Mouse (Mus musculus) MEL (cell line): Measurements from ENCODE around the gene Kcnh3. TPM values are rescaled to one million over a fixed set of nuclear protein-coding genes. Genes with fewer than 3 reads are reported as not detected.

Source experiments
- DNase-seq: peaks from one replicate; pipeline ENCODE4 v3.0.0; 2011; ENCODE audit warnings: low read depth, low spot score
- H3K27ac ChIP-seq: 2 replicates; pipeline ENCODE4 v1.5.1; 2012; ENCODE audit warnings: low read depth, mild to moderate bottlenecking, control low read depth, low read length, moderate library complexity; ENCODE audit not compliant: control insufficient read depth
- H3K27me3 ChIP-seq, 2 experiments: fragments of 150-350 bp in 1 of 2; sonication (generic) in 1 of 2; 2 replicates each; pipeline ENCODE4 v1.6.1; 2012; ENCODE audit warnings: low read length in 2 of 2, mild to moderate bottlenecking in 2 of 2, improper control_type of control experiment in 1 of 2, moderate library complexity in 1 of 2; ENCODE audit not compliant: insufficient read depth in 2 of 2, control insufficient read depth in 1 of 2
- H3K36me3 ChIP-seq, 2 experiments: 2 replicates each; pipeline ENCODE4 v1.6.1; 2012 to 2014; ENCODE audit warnings: low read length in 2 of 2, improper control_type of control experiment in 1 of 2, inconsistent platforms in 1 of 2, mild to moderate bottlenecking in 1 of 2; ENCODE audit not compliant: insufficient read depth in 2 of 2, control insufficient read depth in 1 of 2
- H3K4me1 ChIP-seq, 2 experiments: fragments of 150-350 bp in 1 of 2; sonication (generic) in 1 of 2; 2 replicates each; pipeline ENCODE4 v1.6.1; 2012; ENCODE audit warnings: low read length in 2 of 2, improper control_type of control experiment in 1 of 2, mild to moderate bottlenecking in 1 of 2; ENCODE audit not compliant: insufficient read depth in 2 of 2, control insufficient read depth in 1 of 2
- H3K4me3 ChIP-seq, 2 experiments: fragments of 150-350 bp in 1 of 2; sonication (generic) in 1 of 2; 2 replicates each; pipeline ENCODE4 v1.5.1; 2012; ENCODE audit warnings: low read depth in 2 of 2, low read length in 2 of 2, mild to moderate bottlenecking in 2 of 2, moderate library complexity in 2 of 2, control low read depth in 1 of 2, improper control_type of control experiment in 1 of 2; ENCODE audit not compliant: control insufficient read depth in 1 of 2, insufficient read depth in 1 of 2
- H3K79me2 ChIP-seq: 2 replicates; pipeline ENCODE4 v1.6.1; 2012; ENCODE audit warnings: mild to moderate bottlenecking, low read length, moderate library complexity; ENCODE audit not compliant: control insufficient read depth, poor library complexity, insufficient read depth
- H3K9ac ChIP-seq: 2 replicates; pipeline ENCODE4 v1.6.1; 2012; ENCODE audit warnings: low read depth, mild to moderate bottlenecking, control low read depth, low read length, moderate library complexity; ENCODE audit not compliant: control insufficient read depth, poor library complexity, severe bottlenecking
- H3K9me3 ChIP-seq: fragments of 150-350 bp; sonication (generic); replicated peaks from 2 replicates; pipeline ENCODE4 v1.6.1; 2012; ENCODE audit warnings: mild to moderate bottlenecking, low read length, improper control_type of control experiment, moderate library complexity; ENCODE audit not compliant: insufficient read depth
- BHLHE40 ChIP-seq: IDR thresholded peaks from 2 replicates; pipeline ENCODE4 v1.6.1; 2012; ENCODE audit warnings: low read depth, mild to moderate bottlenecking, inconsistent platforms, low read length, improper control_type of control experiment, borderline replicate concordance
- CHD1 ChIP-seq: IDR thresholded peaks from 2 replicates; pipeline ENCODE4 v1.6.1; 2012; ENCODE audit warnings: low read depth, mild to moderate bottlenecking, inconsistent platforms, low read length, improper control_type of control experiment
- E2F4 ChIP-seq: IDR thresholded peaks from 2 replicates; pipeline ENCODE4 v1.6.1; 2011; ENCODE audit warnings: low read depth, low read length, improper control_type of control experiment, borderline replicate concordance
- ELF1 ChIP-seq: IDR thresholded peaks from 2 replicates; pipeline ENCODE4 v1.6.1; 2014; ENCODE audit warnings: low read depth, mild to moderate bottlenecking, inconsistent platforms, low read length, improper control_type of control experiment, moderate library complexity
- EP300 ChIP-seq, 2 experiments: IDR thresholded peaks; 2 replicates each; pipeline ENCODE4 v1.6.1; 2011; ENCODE audit warnings: improper control_type of control experiment in 2 of 2, low read length in 2 of 2, low read depth in 1 of 2, mild to moderate bottlenecking in 1 of 2
- MAZ ChIP-seq: IDR thresholded peaks from 2 replicates; pipeline ENCODE4 v1.6.1; 2012; ENCODE audit warnings: low read depth, mild to moderate bottlenecking, inconsistent platforms, low read length, improper control_type of control experiment
- MXI1 ChIP-seq: IDR thresholded peaks from 2 replicates; pipeline ENCODE4 v1.6.1; 2011; ENCODE audit warnings: mild to moderate bottlenecking, low read depth, low read length, improper control_type of control experiment
- NELFE ChIP-seq: IDR thresholded peaks from 2 replicates; pipeline ENCODE4 v1.6.1; 2011; ENCODE audit warnings: low read depth, low read length, improper control_type of control experiment
- NRF1 ChIP-seq: IDR thresholded peaks from 2 replicates; pipeline ENCODE4 v1.6.1; 2014; ENCODE audit warnings: low read depth, mild to moderate bottlenecking, inconsistent platforms, low read length, improper control_type of control experiment, moderate library complexity; ENCODE audit not compliant: poor library complexity, insufficient read depth, severe bottlenecking
- RAD21 ChIP-seq: IDR thresholded peaks from 2 replicates; pipeline ENCODE4 v1.6.1; 2011; ENCODE audit warnings: mild to moderate bottlenecking, low read depth, low read length, improper control_type of control experiment
- SIN3A ChIP-seq: IDR thresholded peaks from 2 replicates; pipeline ENCODE4 v1.6.1; 2012; ENCODE audit warnings: low read length, improper control_type of control experiment, inconsistent platforms
- TBP ChIP-seq: IDR thresholded peaks from 2 replicates; pipeline ENCODE4 v1.8.0; 2011; ENCODE audit warnings: low read depth, low read length, improper control_type of control experiment
- UBTF ChIP-seq: IDR thresholded peaks from 2 replicates; pipeline ENCODE4 v1.6.1; 2012; ENCODE audit warnings: low read depth, mild to moderate bottlenecking, inconsistent platforms, low read length, improper control_type of control experiment, moderate library complexity, borderline replicate concordance; ENCODE audit not compliant: insufficient read depth
- ZNF384 ChIP-seq: IDR thresholded peaks from 2 replicates; pipeline ENCODE4 v1.6.1; 2012; ENCODE audit warnings: low read depth, mild to moderate bottlenecking, inconsistent platforms, low read length, improper control_type of control experiment
- polyA plus RNA-seq, 2 experiments: library from polyadenylated mRNA; stranded (reverse) in 1 of 2; unstranded in 1 of 2; fragments of >175 nt in 1 of 2; fragments of >200 nt in 1 of 2; gene quantifications; 2 replicates each; pipeline versions ENCODE4 v1.2.1 to v1.2.4; 2012; ENCODE audit warnings: low replicate concordance in 2 of 2, low read depth in 1 of 2; ENCODE audit not compliant: insufficient read length in 2 of 2, insufficient read depth in 1 of 2, missing spikeins in 1 of 2
- total RNA-seq: library from RNA; depleted of rRNA; stranded (reverse); fragments of 300-350 nt; gene quantifications from 2 replicates; pipeline ENCODE4 v1.2.3, GENCODE M21; 2012

The Kcnh3 gene
- total and polyA plus RNA-seq, 3 experiments, result 0.15 to 1.3 TPM; not detected in 1

DNA sequence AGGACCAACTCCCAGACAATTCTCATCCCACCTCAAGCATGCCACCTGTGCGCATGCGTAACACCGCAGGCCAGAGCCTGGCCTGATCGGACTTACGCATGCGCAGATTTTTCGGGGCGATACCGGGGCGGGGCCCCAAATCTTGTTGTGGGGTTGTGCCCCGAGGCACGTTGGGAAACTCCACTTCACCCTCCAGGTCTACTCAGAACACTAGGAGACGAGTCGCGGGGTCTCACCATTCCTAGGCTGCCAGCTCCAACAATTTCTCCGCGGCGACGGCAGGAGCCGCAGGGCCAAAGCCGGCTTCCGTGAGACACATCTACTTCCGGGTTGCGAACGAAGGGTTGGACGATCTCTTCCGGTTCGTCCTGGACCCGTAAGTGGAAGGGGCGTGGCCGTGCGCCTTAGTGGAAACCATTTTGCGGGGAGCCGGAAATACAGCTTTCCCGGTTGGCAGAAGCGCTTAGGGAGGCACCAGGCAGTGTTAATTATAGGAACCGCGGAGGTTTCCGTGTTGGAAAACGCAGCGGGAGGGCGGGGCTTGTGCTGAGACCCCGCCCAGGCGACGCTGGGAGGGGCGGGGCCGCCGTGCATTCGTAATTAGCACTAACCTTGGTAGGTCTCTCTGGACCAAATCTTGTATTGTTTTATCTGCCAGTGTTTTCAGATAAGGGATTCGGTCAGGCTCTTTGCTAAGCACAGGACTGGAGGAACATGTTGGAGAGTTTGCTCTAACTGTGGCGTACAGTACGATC lies 27.1 kb downstream of the Kcnh3 start, which contains the start of gene Mcrs1 (continued):
- TF ChIP-seq UBTF, result no peak
- no peak for TF ChIP-seq CHD1
- peak in 1 of 2 experiments; percentile 45; a peak in 2 of 4 replicates for TF ChIP-seq EP300 (IDR thresholded peaks at IDR 0.05; ENCODE audit: low read depth in 1 of 2, low read length in 2 of 2)
- no peak; the same call in 1 of the 2 replicates for TF ChIP-seq ZNF384

DNA sequence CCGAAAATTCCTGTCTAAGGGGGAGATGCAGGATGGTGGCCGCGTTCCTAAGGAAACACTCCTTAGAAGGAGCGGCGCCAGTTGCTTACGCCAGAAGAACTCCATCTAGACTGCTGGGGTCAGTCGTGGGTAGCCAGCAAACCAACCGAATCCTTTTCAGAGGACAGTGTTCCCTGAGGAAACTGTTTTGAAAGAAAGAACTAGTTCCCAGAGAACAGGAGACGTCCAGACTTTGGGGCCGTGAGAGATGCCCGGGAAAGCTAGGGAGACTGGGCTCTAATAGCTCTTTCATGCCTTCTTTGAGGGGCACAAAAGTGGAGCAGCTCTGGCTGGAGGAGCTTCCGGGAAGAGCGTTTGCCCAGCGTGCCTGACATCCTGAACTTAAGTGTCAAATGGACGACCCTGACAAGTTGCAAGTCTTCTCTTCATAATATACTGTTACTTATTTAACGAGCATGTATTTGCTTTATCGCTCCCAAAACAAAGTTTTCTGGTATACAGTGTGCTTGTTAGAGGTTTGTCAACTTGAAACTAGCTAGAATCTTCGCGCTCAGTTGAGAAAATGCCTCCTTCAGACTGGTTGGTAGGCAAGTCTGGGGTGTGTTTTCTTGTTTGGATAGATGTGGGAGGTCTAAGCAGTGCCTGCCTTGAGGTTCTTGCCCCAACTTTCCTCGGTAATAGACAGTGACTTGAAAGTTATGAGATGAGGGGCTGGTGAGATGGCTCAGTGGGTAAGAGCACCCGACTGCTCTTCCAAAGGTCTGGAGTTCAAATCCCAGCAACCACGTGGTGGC lies 27.9 kb downstream of the Kcnh3 start:
- TF ChIP-seq MXI1 (peak; percentile 54; the same call in 1 of the 2 replicates), RAD21 (no peak), ZNF384 (no peak), MAZ (no peak), NRF1 (0 out of 2 replicates have a peak, but pooled peaks have one; percentile 11), TBP (peak; percentile 96), SIN3A (no peak), BHLHE40 (no peak), EP300 (IDR thresholded peaks at IDR 0.05; ENCODE audit: low read depth in 1 of 2, low read length in 2 of 2) (no peak), NELFE (no peak), CHD1 (peak; percentile 54; the same call in 1 of the 2 replicates), E2F4 (no peak), ELF1 (peak; percentile 31; the same call in 1 of the 2 replicates)
- peaks cover 0 to 5% of the 10 kb centered on the region in 2 experiments; a peak in 2 of 4 replicates for H3K36me3 ChIP-seq
- H3K79me2 ChIP-seq, result peaks cover 4% of the 10 kb centered on the region; the same call in 1 of the 2 replicates
- DNase-seq, result peak; percentile 79
- peak overlapping the region; percentile 95 for H3K27ac ChIP-seq
- no peaks in the 10 kb centered on the region for H3K27me3 ChIP-seq
- no peaks in the 10 kb centered on the region for H3K9me3 ChIP-seq
- peak overlapping the region; percentile 84 for H3K9ac ChIP-seq
- H3K4me1 ChIP-seq, result peaks cover 0 to 15% of the 10 kb centered on the region in 2 experiments; a peak in 2 of 4 replicates
- H3K4me3 ChIP-seq, result peak overlapping the region; percentile 56 to 76
